Mouse (Mus musculus) CD4-positive, CD25-positive, alpha-beta regulatory T cell, adult 4 months (primary cell): ENCODE measurements around the gene Olfr1393. TPM values are rescaled to one million over a fixed set of nuclear protein-coding genes. Genes with fewer than 3 reads are reported as not detected.
"Not testable (repeated sequence)": the region's sequence is repeated elsewhere in the genome, so short reads cannot be mapped to it uniquely, and the experiment has no call there.

ENCODE experiments used
- ATAC-seq: one replicate; pipeline ENCODE4 v1.8.0; 2017
- polyA plus RNA-seq, 2 experiments: library from polyadenylated mRNA; unstranded; fragments of 100-300 nt; shearing (Covaris generic); gene quantifications; one replicate each; pipeline ENCODE4 v1.2.1; 2017

The Olfr1393 gene
- polyA plus RNA-seq, 2 experiments from 2014 or later: 0.28 TPM; not detected in 1

DNA sequence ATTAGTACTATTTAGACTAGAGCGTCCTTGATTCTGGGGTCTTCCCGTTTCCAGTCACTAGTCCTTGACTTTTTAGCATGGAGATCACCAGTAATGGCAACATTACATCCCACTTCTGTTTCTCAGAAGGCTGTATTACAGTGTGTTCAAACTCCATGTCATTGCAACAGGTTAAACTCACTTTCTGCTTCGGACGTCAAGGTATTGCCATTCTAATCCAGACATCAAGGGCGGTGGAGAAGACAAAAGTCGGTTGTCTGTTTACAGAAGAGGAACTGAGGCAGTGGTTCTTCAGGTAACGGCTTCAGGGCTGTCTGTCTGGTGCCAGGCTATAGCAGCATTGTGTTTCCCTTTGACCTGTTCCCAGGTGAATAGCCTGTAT lies 26.7 kb upstream of the Olfr1393 start:
- ATAC-seq: no peak

DNA sequence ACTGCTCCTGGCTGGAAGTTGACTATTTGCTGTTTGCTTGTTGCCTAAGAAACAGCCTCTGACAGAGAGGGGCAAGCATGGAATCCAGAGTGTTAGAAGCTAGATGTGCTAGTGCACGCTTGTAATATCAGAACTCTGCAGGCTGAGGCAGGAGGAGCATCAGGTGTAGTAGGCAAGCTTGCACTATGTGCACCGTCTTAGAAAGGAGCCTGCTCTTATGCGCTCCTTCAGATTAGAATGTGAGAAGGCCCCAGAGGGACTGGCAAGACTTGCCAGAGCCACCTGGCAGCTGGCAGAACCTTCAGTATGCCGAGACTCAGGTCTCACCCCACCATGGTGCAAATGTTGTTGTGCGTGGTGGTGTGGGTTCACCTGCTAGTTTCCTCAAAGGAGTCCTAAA lies 26.1 kb upstream of the Olfr1393 start:
- ATAC-seq: no peak

DNA sequence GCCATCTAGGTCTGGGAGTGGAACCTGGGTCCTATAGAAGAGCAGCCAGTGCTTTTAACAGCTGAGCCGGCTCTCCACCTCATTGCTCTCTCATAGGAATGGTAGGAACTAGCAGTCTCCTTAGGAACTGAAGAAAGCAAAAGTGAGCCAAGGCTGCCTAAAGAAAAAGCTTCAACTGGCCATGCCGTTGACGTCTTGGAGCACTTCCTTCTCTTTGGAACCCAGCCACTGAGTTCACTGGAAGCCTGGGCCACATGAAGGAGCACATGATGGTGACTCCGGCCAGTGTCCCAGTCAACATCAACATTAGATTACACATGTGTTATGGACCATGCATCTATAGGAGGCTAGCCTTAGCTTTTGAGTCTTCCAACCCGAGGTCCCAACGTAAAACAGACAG lies 25.1 kb upstream of the Olfr1393 start:
- no peak for ATAC-seq

DNA sequence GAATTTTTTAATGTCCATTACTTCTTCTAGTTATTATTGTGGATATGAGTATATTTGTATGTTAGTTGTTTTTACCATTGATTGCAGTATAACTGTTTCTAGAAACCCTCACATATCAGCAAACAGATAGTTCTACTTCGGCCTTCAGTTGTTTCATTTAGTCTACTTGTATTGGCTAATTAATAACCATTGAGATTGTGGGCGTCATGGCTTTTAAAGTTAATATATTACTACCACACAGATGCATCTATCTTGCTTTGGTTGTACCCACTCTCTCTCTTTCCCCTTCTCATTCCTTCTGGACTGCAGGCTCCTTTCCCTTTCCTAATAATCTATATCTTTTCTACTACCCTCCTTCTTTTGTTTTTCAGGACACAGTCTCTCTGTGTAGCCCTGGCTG lies 18.8 kb upstream of the Olfr1393 start:
- ATAC-seq: no peak

DNA sequence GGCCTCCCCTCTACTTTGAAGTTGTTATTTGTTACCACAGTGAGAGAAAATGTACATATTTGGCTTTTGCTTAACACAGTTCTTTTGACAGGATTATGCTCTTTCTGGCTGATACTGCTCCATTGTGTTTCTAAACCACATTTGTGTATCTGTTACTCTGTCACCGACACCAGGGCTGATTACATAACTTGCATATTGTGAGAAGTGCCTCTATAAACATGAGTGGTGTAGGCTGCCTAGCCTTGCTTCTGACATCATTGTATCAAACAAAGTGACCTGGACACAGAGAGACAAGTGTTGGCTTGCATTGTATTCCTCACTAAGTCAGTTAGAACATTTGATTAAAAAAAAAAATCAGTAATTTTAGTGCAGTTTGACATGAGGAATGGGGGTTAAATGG lies 18.3 kb upstream of the Olfr1393 start:
- no peak for ATAC-seq

DNA sequence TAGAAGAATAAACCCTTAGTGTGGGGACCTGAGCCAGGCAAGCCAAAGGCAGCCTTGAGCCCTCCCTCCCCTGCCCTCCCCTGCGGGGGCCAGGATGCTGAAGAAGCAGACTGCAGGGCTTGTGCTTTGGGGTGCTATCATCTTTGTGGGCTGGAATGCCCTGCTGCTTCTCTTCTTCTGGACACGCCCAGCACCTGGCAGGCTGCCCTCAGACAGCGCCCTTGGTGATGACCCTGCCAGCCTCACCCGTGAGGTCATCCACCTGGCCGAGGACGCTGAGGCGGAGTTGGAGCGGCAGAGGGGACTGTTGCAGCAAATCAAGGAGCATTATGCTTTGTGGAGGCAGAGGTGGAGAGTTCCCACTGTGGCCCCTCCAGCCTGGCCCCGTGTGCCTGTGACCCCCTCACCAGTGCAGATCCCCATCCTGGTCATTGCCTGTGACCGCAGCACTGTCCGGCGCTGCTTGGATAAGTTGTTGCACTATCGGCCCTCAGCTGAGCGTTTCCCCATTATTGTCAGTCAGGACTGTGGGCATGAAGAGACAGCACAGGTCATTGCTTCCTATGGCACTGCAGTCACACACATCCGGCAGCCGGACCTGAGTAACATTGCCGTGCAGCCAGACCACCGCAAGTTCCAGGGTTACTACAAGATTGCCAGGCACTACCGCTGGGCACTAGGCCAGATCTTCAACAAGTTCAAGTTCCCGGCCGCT lies 17.3 kb upstream of the Olfr1393 start:
- no peak for ATAC-seq

DNA sequence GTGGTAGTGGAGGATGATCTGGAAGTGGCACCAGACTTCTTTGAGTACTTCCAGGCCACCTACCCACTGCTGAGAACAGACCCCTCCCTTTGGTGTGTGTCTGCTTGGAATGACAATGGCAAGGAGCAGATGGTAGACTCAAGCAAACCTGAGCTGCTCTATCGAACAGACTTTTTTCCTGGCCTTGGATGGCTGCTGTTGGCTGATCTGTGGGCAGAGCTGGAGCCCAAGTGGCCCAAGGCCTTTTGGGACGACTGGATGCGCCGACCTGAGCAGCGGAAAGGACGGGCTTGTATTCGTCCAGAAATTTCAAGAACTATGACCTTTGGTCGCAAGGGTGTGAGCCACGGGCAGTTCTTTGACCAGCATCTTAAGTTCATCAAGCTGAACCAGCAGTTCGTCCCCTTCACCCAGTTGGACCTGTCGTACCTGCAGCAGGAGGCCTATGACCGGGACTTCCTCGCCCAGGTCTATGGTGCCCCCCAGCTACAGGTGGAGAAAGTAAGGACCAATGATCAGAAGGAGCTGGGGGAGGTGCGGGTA lies 16.7 kb upstream of the Olfr1393 start:
- no peak for ATAC-seq

DNA sequence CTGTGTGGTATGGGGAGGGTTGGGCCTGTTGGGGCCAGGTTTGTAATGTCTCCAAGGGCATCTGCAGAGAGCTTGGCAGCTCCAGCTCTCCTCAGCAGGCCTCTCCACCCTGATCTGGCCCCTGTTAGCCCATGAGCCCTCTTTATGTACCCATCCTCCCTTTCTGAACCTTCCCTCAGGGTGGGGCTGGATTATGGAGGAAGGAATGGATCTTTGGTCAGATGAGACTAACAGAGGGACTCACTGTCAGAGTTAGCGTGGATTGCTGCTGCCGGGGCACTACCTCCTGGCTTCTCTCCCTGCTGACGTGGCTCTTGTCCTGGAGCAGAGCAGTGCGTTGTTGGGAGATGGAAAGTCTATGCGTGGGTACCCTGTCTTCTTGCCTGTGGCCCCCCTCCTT lies 15.8 kb upstream of the Olfr1393 start:
- no peak for ATAC-seq

DNA sequence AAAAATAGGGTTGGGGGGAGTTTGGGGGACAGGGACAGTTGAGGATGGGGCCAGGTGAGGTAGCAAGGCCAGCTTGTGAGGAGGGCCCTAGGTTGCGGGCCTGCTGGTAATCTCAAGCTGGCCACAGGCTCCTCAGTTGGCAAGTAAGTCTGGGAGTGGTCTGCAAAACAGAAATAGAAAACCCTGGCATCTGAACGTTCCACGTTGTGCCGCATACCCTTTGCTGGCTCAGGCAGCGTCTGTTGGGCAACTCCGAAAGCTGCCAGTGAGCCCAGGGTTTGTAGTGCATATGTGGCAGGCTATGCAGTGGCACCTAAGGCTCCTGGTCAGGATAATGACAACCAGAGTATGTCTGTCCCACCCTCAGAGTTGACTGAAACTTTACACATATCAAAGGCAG lies 15.0 kb upstream of the Olfr1393 start:
- no peak for ATAC-seq

DNA sequence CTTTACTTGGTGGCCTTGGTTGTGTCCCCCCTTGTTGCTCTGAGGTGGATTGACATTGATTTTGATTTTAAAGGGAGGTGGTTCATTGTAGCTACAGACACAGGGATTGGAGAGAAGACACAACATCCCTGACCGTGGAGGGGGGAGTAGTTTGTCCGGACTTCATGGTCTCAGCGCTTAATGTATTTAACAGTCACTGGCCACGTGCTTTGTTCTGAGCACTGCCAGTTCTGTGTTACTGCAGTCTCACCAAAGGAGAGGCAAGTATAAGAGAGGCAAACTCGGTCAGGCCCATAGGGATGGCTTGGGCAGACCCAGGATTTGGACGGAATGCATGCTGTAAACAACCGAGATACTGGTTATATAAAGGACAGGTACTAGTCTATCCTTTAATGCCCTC lies 14.0 kb upstream of the Olfr1393 start:
- ATAC-seq: no peak

DNA sequence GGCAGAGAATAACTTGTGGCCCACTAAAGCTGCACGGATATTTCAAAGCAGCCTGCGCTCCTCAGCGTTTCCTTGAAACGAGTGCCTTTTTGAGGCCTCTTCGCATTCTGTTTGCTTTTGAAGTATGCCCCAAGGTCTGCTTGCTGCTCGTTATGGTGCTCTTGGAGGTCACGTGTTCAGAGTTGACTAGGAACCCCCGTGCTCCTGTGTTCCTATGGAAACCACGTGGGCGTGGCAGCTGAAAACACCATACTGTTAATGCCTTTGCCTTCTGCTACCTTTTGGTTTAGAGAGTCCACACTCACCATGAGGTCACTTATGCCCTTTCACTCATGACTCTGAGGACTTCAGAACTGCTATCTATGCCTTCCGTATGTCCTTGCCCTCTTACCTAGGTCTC lies 13.5 kb upstream of the Olfr1393 start:
- ATAC-seq: peak; percentile 63

DNA sequence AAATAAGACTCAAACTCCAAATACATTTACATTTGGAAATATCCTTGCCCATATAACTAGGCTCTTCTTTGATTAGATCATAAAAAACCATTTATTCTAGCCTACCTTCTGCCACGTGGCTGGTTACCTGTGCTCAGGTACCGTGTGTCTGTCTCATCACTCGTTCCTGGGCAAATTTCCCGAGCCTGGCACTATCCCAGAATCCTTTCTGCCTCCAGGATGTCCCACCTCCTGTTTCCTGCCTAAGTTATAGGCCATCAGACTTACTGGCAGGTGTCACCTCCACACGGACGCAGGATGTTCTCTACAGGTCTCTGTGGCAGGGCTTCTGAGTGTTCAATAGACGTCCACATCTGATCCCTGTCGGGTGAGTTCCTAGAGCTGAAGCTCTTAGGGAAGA lies 13.0 kb upstream of the Olfr1393 start:
- no peak for ATAC-seq

DNA sequence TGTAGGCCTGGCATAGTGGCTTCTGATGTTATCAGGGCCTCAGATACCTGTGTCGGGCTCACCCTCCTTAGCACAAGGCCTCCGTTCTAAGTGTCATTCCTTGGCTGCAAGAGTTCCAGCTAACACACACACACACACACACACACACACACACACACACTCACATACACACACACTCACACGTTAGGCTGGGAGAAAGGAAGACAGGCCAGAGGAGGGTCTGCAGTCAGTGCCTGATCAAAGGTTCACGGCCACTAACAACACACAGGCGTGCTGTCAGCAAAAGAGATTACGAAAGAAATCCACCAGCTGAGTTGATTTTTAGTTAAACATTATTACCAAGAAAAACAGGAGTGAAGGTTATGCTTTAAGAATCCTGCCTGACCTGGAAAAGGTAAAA lies 11.4 kb upstream of the Olfr1393 start:
- no peak for ATAC-seq

DNA sequence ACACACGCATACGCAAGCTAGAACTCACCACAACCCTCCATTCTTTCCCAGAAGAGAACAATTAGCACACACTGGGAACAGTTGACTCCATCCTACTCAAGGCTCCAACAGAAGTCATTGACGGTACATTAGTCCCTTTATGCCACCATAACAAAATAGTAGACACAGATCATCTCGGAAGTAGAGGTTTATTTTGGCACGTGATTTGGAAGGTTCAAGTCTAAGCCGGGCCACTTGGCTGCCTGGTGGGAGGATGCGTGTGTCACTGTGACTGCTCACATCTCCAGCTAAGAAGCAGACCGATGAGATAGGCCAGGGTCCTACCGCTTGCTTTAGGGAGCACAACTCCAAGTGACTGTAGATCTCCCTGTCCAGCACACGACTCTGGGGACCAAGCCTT lies 10.8 kb upstream of the Olfr1393 start:
- ATAC-seq: no peak

DNA sequence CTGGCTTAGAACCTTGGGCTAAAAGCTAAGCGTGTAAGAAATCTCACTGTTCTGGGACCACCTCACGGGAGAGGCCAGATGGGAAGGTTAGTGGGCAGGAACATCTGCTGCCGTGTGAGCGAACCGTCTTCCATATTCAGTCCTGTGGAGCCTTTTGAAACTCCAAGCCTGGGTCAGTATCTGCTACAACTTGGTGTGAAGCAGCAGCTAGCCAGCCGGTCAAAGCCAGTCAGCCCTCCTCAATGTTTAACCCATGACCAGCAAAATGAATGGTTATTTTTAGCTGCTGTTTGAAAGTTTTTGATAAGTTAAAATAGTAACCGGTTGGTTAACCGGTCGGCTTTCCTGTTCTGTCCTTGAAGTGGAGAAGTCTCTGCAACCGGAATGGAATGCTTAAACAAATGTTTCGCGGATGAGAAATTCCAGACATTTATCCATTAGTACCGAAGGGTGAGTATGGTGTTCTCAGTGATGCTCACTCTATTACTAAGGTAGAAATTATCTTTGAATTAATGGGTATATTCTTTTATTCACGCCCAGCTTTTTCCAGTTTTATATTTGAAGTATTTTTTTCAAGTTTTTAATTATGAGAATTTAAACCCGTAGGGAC lies 10.0 kb upstream of the Olfr1393 start:
- no peak for ATAC-seq

DNA sequence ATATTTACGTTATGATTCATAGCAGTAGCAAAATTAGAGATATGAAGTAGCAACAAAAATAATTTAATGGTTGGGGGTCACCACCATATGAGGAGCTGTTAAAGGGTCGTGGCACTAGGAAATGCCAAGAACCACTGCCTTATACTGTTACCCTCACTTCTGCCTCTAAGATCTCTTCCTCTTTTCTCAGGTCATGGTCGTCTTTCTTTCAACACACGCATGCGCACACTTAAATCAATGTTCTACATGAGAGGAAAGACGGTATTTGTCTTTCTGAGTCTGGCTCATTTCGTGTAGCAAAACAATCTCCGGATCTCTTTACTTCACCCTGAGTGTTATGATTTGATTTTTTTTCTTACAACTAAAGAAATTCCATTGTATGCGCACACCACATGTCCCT lies 8.3 kb upstream of the Olfr1393 start:
- ATAC-seq: no peak

DNA sequence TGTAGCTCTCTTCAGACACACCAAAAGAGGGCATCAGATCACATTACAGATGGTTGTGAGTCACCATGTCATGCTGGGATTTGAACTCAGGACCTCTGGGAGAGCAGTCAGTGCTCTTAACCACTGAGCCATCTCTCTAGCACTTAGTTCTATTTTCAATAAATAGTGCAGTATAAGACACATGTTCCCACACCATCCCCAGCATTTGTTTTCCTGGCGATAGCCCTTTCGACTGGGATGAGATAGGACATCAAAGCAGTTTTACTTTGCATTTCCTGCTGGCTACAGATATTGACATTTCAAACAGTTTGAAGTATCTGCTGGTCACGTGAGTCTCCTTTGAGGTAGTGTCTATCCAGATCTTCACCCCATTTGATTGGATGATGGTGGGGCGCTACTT lies 7.7 kb upstream of the Olfr1393 start:
- no peak for ATAC-seq

DNA sequence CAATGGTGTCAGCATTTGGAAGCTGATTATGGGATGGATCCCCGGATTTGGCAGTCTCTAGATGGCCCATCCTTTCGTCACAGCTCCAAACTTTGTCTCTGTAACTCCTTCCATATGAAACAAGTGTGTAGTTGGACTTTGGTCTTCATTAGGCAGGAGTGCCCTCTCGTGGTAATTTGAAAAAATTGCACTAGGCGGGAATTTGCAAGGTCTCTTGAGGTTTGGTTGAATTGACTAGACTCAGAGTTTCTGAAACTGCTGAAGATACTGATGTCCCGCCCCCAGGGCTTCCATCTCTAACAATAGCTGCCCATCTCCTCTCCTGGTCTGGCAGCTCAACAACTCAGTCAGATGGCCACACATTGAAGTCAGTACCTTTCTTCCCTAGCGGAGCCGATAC lies 6.8 kb upstream of the Olfr1393 start:
- peak; percentile 74 for ATAC-seq

DNA sequence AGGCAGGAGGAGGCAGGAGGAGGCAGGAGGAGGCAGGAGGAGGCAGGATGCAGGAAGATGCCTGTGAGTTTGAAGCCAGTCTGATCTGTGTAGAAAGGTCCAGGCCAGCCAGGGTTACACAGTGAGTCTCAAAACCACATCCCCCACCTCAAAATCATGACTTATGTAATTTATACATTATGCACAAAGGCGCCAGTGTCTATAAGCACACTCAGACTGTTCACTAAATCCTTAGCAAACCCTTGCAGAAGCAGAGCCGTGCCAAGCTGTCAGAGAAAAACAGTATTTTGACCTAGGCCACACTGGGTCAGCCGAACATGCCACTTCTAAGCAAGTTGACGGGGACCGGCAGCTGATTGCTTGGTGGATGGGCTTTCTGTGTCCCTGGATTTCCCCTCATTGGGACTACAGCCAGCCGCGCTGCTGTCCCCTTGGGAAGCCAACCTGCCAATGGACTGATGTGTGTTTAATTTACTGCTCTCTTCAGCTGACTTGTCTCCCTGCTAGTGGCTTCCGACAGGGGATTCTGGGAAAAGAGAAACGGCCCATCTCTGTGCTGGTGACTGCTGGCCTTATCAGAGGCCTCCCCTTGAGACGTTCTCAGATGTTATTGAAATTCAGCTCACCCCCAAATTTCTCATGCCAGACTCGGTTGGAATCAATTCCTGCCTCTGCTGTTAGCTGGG lies 4.1 kb upstream of the Olfr1393 start:
- ATAC-seq: no peak

DNA sequence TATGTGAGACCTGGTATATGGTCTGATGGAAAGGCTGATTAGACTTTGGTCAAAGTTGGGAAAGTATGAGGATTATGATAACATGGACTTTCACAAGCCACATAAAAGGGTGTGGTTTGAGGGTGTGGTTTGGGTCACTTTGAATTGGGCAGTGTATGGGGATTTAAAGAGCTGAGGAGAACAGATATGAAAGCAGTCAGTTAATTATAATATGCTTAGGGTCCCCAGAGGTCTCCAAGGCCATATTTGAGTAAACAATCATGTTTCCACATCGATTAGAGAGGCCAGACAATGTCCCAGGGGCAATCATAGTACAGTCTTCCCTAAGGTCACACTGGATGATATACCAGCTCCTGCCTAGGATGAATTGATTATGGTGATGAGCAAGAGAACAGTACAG lies 6.9 kb downstream of the Olfr1393 start, which contains the start of gene Olfr1392:
Olfr1392 (plus strand) TSS at position 301 of the 400 bp plus-strand sequence.
- not testable (repeated sequence) for ATAC-seq

DNA sequence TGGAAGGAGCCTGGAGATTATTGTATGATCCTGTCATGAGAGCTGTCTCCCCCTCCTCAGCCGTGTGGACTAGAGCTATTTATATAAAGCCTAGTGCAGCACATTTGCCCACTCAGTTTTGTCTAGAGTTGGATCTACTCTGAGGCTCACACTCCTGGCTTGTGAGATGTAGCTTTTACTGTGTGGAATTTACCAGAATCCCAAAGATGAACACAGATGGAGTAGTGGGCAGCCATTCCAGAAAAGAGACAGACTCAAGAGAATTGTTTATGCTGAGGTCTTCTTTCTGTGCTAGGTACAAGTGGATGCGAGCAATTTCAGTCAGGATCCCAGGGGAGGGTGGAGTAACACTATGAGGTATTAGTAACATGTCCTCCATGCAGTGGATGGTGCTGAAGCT lies 9.1 kb downstream of the Olfr1393 start:
- ATAC-seq: no peak

DNA sequence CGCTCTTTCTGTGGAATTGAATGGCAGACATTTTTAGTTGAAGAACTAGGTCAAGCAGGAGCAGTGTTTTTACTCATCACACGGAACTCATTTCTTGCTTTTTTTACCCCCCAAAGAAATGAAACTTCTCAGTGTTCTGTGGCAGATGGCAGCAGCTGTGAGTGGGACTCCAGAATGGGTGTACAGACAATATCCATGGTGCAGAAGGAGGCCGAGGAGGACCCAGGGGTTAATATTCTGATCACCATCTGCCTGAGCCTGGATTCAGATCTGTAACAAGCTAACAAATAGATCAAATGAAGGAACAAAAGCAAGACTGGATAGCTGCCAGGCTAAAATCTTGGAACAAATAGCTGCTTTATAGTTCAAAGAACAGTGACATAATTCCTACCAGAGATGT lies 14.7 kb downstream of the Olfr1393 start:
- ATAC-seq: no peak

DNA sequence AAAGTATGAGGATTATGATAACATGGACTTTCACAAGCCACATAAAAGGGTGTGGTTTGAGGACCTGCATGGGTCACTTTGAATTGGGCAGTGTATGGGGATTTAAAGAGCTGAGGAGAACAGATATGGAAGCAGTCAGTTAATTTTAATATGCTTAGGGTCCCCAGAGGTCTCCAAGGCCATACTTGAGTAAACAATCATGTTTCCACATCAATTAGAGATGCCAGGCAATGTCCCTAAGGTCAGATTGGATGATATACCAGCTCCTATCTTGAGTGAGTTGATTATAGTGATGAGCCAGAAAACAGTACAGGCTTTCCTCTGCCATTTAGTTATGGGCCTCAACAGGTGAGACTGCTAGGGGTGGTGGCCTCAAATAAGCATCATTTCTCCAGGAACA lies 26.3 kb downstream of the Olfr1393 start, which contains the start of gene Olfr10:
Olfr10 (plus strand) TSS at position 301 of the 400 bp plus-strand sequence.
- ATAC-seq: no peak

DNA sequence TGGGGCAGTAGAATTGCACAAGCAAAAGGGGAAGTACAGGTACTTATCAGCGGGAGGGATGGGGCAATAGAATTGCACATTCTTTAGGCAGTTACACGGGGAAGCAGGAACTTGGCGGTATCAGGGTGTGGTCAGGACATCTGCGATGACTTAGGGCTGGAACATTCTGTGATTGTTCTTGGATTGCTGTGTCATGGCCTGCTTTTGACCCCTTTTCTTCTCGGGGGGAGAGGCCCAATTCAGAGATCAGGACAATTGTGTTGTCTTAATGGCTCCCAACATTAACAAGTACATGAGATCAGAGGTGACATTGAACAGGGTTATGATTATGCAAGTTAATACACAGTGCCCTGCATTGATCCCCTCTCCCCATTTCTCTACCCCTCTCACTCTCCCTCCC lies 30.4 kb downstream of the Olfr1393 start:
- ATAC-seq: not testable (repeated sequence)
